In genomic region chr1:127783862-127784261, GRCm38 (mm10) we compare ENCODE assay signal across 34 mouse cellular contexts. TPM values are rescaled to one million over a fixed set of nuclear protein-coding genes. Genes with fewer than 3 reads are reported as not detected.
"Had no signal": no experiment of that assay in that cellular context is flagged by ENCODE, and none has a peak within 500 bp of the region (broad histone marks: within the 10 kb centered on the region; RNA-seq: fewer than 3 reads in every experiment).

No protein-coding gene starts in this region.

- H3K27ac ChIP-seq: heart, embryonic 10.5 days; hindbrain, embryonic 10.5 days; hindbrain, embryonic 12.5 days; hindbrain, embryonic 14.5 days; intestine, embryonic 15.5 days; left cerebral cortex, adult 2 months; limb, embryonic 10.5 days; limb, embryonic 12.5 days; liver, embryonic 13.5 days; liver, embryonic 15.5 days had no signal

- DNase-seq: gastrocnemius, postnatal 10 days; gastrocnemius, postnatal 25 days; heart, postnatal 10 days; heart, postnatal 4 days; kidney, adult 18-20 months; kidney, adult 8-10 months; kidney, postnatal 10 days; kidney, postnatal 25 days; kidney, postnatal 4 days; layer of hippocampus, adult 9-11 months; liver; liver, embryonic 13.5 days had no signal

- H3K9ac ChIP-seq: heart, embryonic 12.5 days; hindbrain, embryonic 12.5 days; hindbrain, embryonic 14.5 days; intestine, embryonic 15.5 days; limb, embryonic 12.5 days; liver, embryonic 13.5 days; liver, embryonic 15.5 days had no signal

- H3K27me3 ChIP-seq: heart, embryonic 12.5 days; hindbrain, embryonic 12.5 days; intestine, embryonic 15.5 days; limb, embryonic 12.5 days; liver, embryonic 13.5 days; liver, embryonic 15.5 days had no signal

- H3K4me1 ChIP-seq: limb, embryonic 10.5 days had no signal

- H3K9me3 ChIP-seq: heart, embryonic 10.5 days; heart, embryonic 12.5 days; hindbrain, embryonic 10.5 days; hindbrain, embryonic 12.5 days; intestine, embryonic 15.5 days; limb, embryonic 10.5 days; limb, embryonic 12.5 days; liver, embryonic 13.5 days; liver, embryonic 15.5 days had no signal

- ATAC-seq: hindbrain, embryonic 16.5 days; inflammation-experienced regulatory T-cells, adult 6 months; intestine, embryonic 15.5 days; intestine, postnatal 0 days had no signal

- H3K36me3 ChIP-seq: hindbrain, embryonic 12.5 days; intestine, embryonic 15.5 days had no signal

- H3K4me3 ChIP-seq: heart, embryonic 10.5 days; heart, embryonic 12.5 days; hindbrain, embryonic 10.5 days; hindbrain, embryonic 12.5 days; intestine, embryonic 15.5 days; left cerebral cortex, adult 2 months; limb, embryonic 10.5 days; limb, embryonic 12.5 days; liver, embryonic 13.5 days; liver, embryonic 15.5 days had no signal

- H3K4me2 ChIP-seq: heart, embryonic 12.5 days; hindbrain, embryonic 12.5 days; hindbrain, embryonic 14.5 days; intestine, embryonic 15.5 days; limb, embryonic 12.5 days; liver, embryonic 11.5 days; liver, embryonic 13.5 days; liver, embryonic 15.5 days had no signal

RNA-seq across cellular contexts. Expression of gene Acmsd, which starts 54.6 kb away (rescaled TPM):
- total RNA-seq: gastrocnemius, adult 18-20 months; gastrocnemius, postnatal 10 days; gastrocnemius, postnatal 25 days; gastrocnemius, postnatal 4 days; granulocyte monocyte progenitor cell, adult 5-6 weeks; layer of hippocampus, adult 8-10 months; layer of hippocampus, postnatal 25 days; left cerebral cortex, adult 2 months; left cerebral cortex, postnatal 14 days; left cerebral cortex, postnatal 36 days had no signal
- polyA plus RNA-seq: inflammation-experienced regulatory T-cells, adult 6 months; intestine, postnatal 0 days; kidney, embryonic 14.5 days had no signal
